Mouse (Mus musculus) heart, adult 2 months (tissue): ENCODE measurements around the gene Slc25a34. TPM values are rescaled to one million over a fixed set of nuclear protein-coding genes. Genes with fewer than 3 reads are reported as not detected.
A peak's percentile ranks its signal among the peaks of the same experiment; 100 is the strongest.

Experiments
- DNase-seq, 2 experiments: peaks; one replicate each; pipeline ENCODE4 v3.0.0; 2021
- H3K27ac ChIP-seq: fragments of 200-600 bp; 2 replicates; pipeline ENCODE4 v1.8.1; 2022
- H3K27me3 ChIP-seq: fragments of 200-500 bp; 2 replicates; pipeline ENCODE4 v1.6.1; 2012; ENCODE audit warnings: mild to moderate bottlenecking, low read length, inconsistent platforms, mixed read lengths; ENCODE audit not compliant: control insufficient read depth, insufficient read depth
- H3K36me3 ChIP-seq: fragments of 200-500 bp; 2 replicates; pipeline ENCODE4 v1.6.1; 2012; ENCODE audit warnings: low read length, inconsistent platforms; ENCODE audit not compliant: control insufficient read depth, insufficient read depth
- H3K4me1 ChIP-seq: fragments of 200-500 bp; 2 replicates; pipeline ENCODE4 v1.6.1; 2011; ENCODE audit warnings: low read length; ENCODE audit not compliant: control insufficient read depth, insufficient read depth
- H3K4me3 ChIP-seq: fragments of 200-600 bp; 2 replicates; pipeline ENCODE4 v1.8.1; 2022
- H3K79me2 ChIP-seq: fragments of 200-500 bp; replicated peaks from 2 replicates; pipeline ENCODE4 v1.6.1; 2012; ENCODE audit warnings: mild to moderate bottlenecking, inconsistent platforms, low read length, moderate library complexity, mixed read lengths; ENCODE audit not compliant: control insufficient read depth, insufficient read depth
- H3K9ac ChIP-seq: fragments of 200-500 bp; 2 replicates; pipeline ENCODE4 v1.6.1; 2012; ENCODE audit warnings: low read depth, mild to moderate bottlenecking, control low read depth, inconsistent platforms, low read length, mixed read lengths
- CTCF ChIP-seq: fragments of 200-600 bp; IDR thresholded peaks from 2 replicates; pipeline ENCODE4 v1.8.1; 2022; ENCODE audit warnings: antibody characterized with exemption, mild to moderate bottlenecking, moderate library complexity
- EP300 ChIP-seq: fragments of 200-500 bp; IDR thresholded peaks from 2 replicates; pipeline ENCODE4 v1.6.1; 2011; ENCODE audit warnings: low read depth, low read length, control low read depth; ENCODE audit not compliant: insufficient read depth
- POLR2A ChIP-seq: fragments of 200-500 bp; IDR thresholded peaks from 2 replicates; pipeline ENCODE4 v1.6.1; 2011; ENCODE audit warnings: mild to moderate bottlenecking, low read depth, low read length, control low read depth; ENCODE audit not compliant: insufficient read depth
- WGBS: fragments of 180-500 bp; shearing (Covaris S2); methylation state at CpG from one replicate; pipeline ENCODE4 v1.1.7; 2018; 5-methylcytosine and 5-hydroxymethylcytosine counted together
- intact Hi-C: fragments of 180-260 bp; cut with DNase I; formaldehyde crosslinking; loops from one replicate; pipeline ENCODE4 v1.15.1; 2025
- polyA plus RNA-seq: library from polyadenylated mRNA; depleted of rRNA; stranded (reverse); fragments of >200 nt; gene quantifications from 2 replicates; pipeline ENCODE4 v1.2.3, GENCODE M21; 2012
- total RNA-seq, 2 experiments: library from RNA; stranded (reverse); gene quantifications; 2 replicates each; pipeline ENCODE4 v1.2.3; 2021

Gene Slc25a34
- total and polyA plus RNA-seq, 3 experiments = 118 to 183 (median 132) TPM

DNA sequence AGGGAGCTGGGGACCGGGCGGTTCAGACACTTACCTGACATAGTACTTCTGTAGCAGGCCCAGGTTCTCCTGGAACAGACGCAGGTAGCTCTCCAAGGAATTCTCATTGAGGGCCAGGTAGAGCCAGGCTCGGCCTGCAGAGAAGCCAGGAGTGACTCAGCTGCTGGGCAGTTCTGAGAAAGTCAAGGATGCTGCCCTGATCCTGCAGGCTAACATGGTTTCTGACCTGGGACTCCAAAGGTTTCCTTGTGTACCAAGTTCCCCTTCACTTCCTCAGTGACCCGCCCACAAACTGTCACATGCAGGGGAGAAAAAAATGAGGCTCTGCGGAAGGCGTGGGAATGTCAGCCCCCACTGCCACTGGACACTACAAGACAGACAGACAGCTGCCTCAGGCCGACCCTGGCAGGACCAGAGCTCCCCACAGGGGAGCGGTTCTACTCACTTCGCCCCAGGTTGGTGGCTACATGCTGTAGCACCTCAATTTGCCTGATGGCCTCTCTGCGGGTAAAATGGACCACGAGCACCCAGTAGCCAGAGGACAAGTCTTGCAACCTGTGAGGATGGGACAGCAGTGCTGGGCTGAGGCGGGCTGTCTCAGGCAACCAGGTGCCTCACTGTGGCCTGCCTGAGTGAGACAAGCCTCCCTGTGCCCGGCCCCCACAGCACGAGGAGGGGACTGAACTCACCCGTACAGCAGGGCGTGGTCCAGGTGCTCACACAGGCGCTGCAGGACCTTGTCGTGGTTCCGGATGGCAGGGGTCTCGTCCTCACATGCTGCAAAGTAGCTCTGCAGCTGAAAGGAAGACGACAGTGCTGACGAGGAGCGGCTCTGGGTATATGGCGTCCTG, 18.6 kb upstream of the Slc25a34 start:
- Histone ChIP-seq H3K4me1 (peaks cover 16% of the 10 kb centered on the region), H3K79me2 (no peaks in the 10 kb centered on the region; the same call in 1 of the 2 replicates), H3K27ac (peak overlapping the region; percentile 94), H3K27me3 (no peaks in the 10 kb centered on the region), H3K4me3 (no peak overlapping the region), H3K36me3 (peaks cover 9% of the 10 kb centered on the region), H3K9ac (peak overlapping the region; percentile 55)
- DNase-seq = no peak
- intact Hi-C loops = loop anchor here (2.0 kb wide), 1 partner anchor 17 kb away; no protein-coding TSS in a partner anchor
- TF ChIP-seq EP300 (no peak), POLR2A (no peak), CTCF (no peak)
- WGBS = 76% methylated on average over 25 of the region's 25 CpGs

DNA sequence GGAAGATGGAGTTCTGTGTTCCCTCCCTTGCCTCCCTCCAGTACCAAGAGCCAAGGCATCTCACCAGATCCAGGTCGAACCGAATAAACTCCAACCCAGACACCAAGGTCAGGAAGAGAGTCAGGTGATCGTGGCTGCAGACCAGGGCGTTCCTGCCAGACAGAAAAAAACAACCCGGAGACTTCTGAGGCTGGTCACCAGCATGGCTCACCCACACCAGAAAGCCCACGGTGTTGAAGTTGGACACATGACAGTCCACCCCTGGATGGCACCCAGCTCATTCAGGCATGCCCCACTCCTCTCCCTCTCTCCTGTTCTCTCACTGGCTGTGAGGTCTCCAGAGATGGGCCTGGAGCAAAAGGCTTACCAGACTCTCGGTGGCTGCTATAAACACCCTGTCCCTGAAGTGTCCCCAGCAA, 17.7 kb upstream of the Slc25a34 start:
- Histone ChIP-seq H3K4me1 (peaks cover 15% of the 10 kb centered on the region), H3K79me2 (no peaks in the 10 kb centered on the region; the same call in 1 of the 2 replicates), H3K27me3 (no peaks in the 10 kb centered on the region), H3K36me3 (peaks cover 10% of the 10 kb centered on the region), H3K4me3 (no peak overlapping the region), H3K27ac (peak overlapping the region; percentile 94), H3K9ac (no peak overlapping the region; the same call in 1 of the 2 replicates)
- 0 out of 2 replicates have a peak, but pooled peaks have one; percentile 36 for TF ChIP-seq POLR2A
- TF ChIP-seq CTCF = no peak
- peak; percentile 84 for TF ChIP-seq EP300
- WGBS = 48% methylated on average over 7 of the region's 7 CpGs
- peak; percentile 62 to 84 for DNase-seq
- intact Hi-C loops = loop anchor here (2.0 kb wide), 1 partner anchor 17 kb away; no protein-coding TSS in a partner anchor

- no peak for DNase-seq
- Histone ChIP-seq H3K79me2 (no peaks in the 10 kb centered on the region), H3K27ac (no peak overlapping the region), H3K4me3 (no peak overlapping the region), H3K36me3 (peaks cover 12% of the 10 kb centered on the region), H3K4me1 (peaks cover 14% of the 10 kb centered on the region), H3K27me3 (no peaks in the 10 kb centered on the region), H3K9ac (no peak overlapping the region)
- intact Hi-C loops = no loop called here
- TF ChIP-seq EP300 = no peak
- TF ChIP-seq POLR2A = no peak
- no peak for TF ChIP-seq CTCF
- WGBS = 65% methylated on average over 11 of the region's 11 CpGs
These were observed 15.9 kb upstream of the Slc25a34 start for GRCm38 (mm10) chr4:141639474-141639873.

DNA sequence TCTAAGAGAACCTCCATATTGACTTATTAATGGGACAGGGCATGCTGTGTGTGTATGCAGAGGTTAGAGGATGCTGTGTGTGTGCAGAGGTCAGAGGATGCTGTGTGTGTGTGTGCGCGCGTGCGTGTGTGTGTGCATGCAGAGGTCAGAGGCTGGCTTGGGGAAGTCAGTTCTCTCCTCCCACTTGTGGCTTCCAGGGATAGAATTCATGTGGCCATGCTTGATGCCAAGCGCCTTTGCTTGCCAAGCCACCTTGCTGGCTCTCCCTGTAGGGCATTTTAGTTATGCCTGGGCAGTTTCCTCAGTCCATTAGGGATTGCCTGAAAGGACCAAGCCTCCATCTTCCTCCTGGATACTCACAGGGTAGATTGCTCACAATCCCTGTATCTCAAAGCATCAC, 13.1 kb upstream of the Slc25a34 start:
- no peaks in the 10 kb centered on the region for H3K27me3 ChIP-seq
- WGBS = 61% methylated on average over 5 of the region's 5 CpGs
- TF ChIP-seq POLR2A (no peak), CTCF (no peak), EP300 (peak; percentile 57; the same call in 1 of the 2 replicates)
- peak in 1 of 2 experiments; percentile 77 for DNase-seq
- intact Hi-C loops = no loop called here
- H3K4me1 ChIP-seq = peaks cover 2% of the 10 kb centered on the region
- no peak overlapping the region for H3K4me3 ChIP-seq
- peak overlapping the region; percentile 32 for H3K27ac ChIP-seq
- no peaks in the 10 kb centered on the region for H3K79me2 ChIP-seq
- peaks cover 3% of the 10 kb centered on the region for H3K36me3 ChIP-seq
- H3K9ac ChIP-seq = no peak overlapping the region

- intact Hi-C loops = no loop called here
- no peaks in the 10 kb centered on the region for H3K79me2 ChIP-seq
- WGBS = 81% methylated on average over 9 of the region's 9 CpGs
- no peak overlapping the region for H3K9ac ChIP-seq
- no peak for DNase-seq
- peaks cover 3% of the 10 kb centered on the region for H3K36me3 ChIP-seq
- peak overlapping the region; percentile 32; the same call in 1 of the 2 replicates for H3K27ac ChIP-seq
- H3K4me1 ChIP-seq = peaks cover under 1% of the 10 kb centered on the region
- H3K4me3 ChIP-seq = no peak overlapping the region
- H3K27me3 ChIP-seq = no peaks in the 10 kb centered on the region
- no peak for TF ChIP-seq EP300
- TF ChIP-seq CTCF = no peak
- TF ChIP-seq POLR2A = no peak
These were observed 12.4 kb upstream of the Slc25a34 start for GRCm38 (mm10) chr4:141635991-141636390.
